Mouse (Mus musculus) gastrocnemius, postnatal 36 days (tissue): Measurements from ENCODE around the gene Btbd2. TPM values are rescaled to one million over a fixed set of nuclear protein-coding genes. Genes with fewer than 3 reads are reported as not detected.
A peak's percentile ranks its signal among the peaks of the same experiment; 100 is the strongest.

Experiments used
- DNase-seq, 2 experiments: peaks; one replicate each; pipeline ENCODE4 v3.0.0; 2022
- intact Hi-C: fragments of 180-260 bp; cut with DNase I; formaldehyde crosslinking; loops from one replicate; pipeline ENCODE4 v1.15.1; 2025
- total RNA-seq, 2 experiments: library from RNA; stranded (reverse); gene quantifications; 2 replicates each; pipeline ENCODE4 v1.2.3; 2021

Gene Btbd2
- total RNA-seq, 2 experiments from 2014 or later: 32.1 to 33.5 TPM

GRCm38 (mm10) chr10:80673690-80674089, 16.8 kb upstream of the Btbd2 start:
- DNase-seq: no peak
- intact Hi-C loops: no loop called here

GRCm38 (mm10) chr10:80671936-80672690, 15.2 kb upstream of the Btbd2 start:
- no peak for DNase-seq
- intact Hi-C loops: no loop called here

GRCm38 (mm10) chr10:80671251-80671650, 14.4 kb upstream of the Btbd2 start:
- no peak for DNase-seq
- intact Hi-C loops: no loop called here

GRCm38 (mm10) chr10:80670531-80670930, 13.7 kb upstream of the Btbd2 start:
- no peak for DNase-seq
- intact Hi-C loops: no loop called here

GRCm38 (mm10) chr10:80669737-80670485, 13.0 kb upstream of the Btbd2 start:
- intact Hi-C loops: no loop called here
- DNase-seq: peak; percentile 55 to 60

GRCm38 (mm10) chr10:80669018-80669417, 12.1 kb upstream of the Btbd2 start:
- intact Hi-C loops: no loop called here

GRCm38 (mm10) chr10:80668614-80669013, 11.7 kb upstream of the Btbd2 start:
- intact Hi-C loops: no loop called here
- DNase-seq: peak; percentile 54 to 77

More at GRCm38 (mm10) chr10:80669018-80669417, 12.1 kb upstream of the Btbd2 start:
- DNase-seq: no peak

- peak; percentile 42 to 46 for DNase-seq
- intact Hi-C loops: no loop called here
These were observed 10.1 kb upstream of the Btbd2 start for GRCm38 (mm10) chr10:80666837-80667412.

- DNase-seq: no peak
- intact Hi-C loops: no loop called here
These were observed 9.3 kb upstream of the Btbd2 start for GRCm38 (mm10) chr10:80665981-80666733.

GRCm38 (mm10) chr10:80665459-80665858, 8.6 kb upstream of the Btbd2 start:
- intact Hi-C loops: no loop called here
- DNase-seq: no peak

- DNase-seq: peak; percentile 82 to 89
- intact Hi-C loops: no loop called here
These were observed 8.1 kb upstream of the Btbd2 start for GRCm38 (mm10) chr10:80665016-80665380.

- DNase-seq: peak; percentile 86 to 94
- intact Hi-C loops: no loop called here
These were observed 7.5 kb upstream of the Btbd2 start for GRCm38 (mm10) chr10:80664197-80665015.

GRCm38 (mm10) chr10:80663485-80664196, 6.8 kb upstream of the Btbd2 start:
- no peak for DNase-seq

GRCm38 (mm10) chr10:80661149-80661548, 4.3 kb upstream of the Btbd2 start:
- DNase-seq: no peak
- intact Hi-C loops: no loop called here

More at GRCm38 (mm10) chr10:80663485-80664196, 6.8 kb upstream of the Btbd2 start:
- intact Hi-C loops: no loop called here

- peak; percentile 53 to 67 for DNase-seq
- intact Hi-C loops: loop anchor here (2.0 kb wide), 1 partner anchor 26 kb away; no protein-coding TSS in a partner anchor
These were observed 2.3 kb upstream of the Btbd2 start for GRCm38 (mm10) chr10:80659213-80659612.

GRCm38 (mm10) chr10:80658841-80659202, 2.0 kb upstream of the Btbd2 start:
- intact Hi-C loops: loop anchor here (2.0 kb wide), 1 partner anchor 26 kb away; no protein-coding TSS in a partner anchor
- no peak for DNase-seq

- DNase-seq: no peak
- intact Hi-C loops: loop anchor here (2.0 kb wide), 1 partner anchor 26 kb away; no protein-coding TSS in a partner anchor
These were observed 1.4 kb upstream of the Btbd2 start for GRCm38 (mm10) chr10:80658194-80658840.

GRCm38 (mm10) chr10:80656130-80656862, 575 bp downstream of the Btbd2 start:
- DNase-seq: peak; percentile 88 to 97
- intact Hi-C loops: no loop called here
